20 mouse cellular contexts compared by ENCODE assay signal in genomic region chr7:19276253-19276652, GRCm38 (mm10). TPM values are rescaled to one million over a fixed set of nuclear protein-coding genes. Genes with fewer than 3 reads are reported as not detected.
DNase-seq lines count a peak whose midpoint lies in the region; ATAC-seq and TF ChIP-seq lines count a peak whose summit lies in the region.
"Had no signal": no experiment of that assay in that cellular context is flagged by ENCODE, and none has a peak within 500 bp of the region (broad histone marks: within the 10 kb centered on the region; RNA-seq: fewer than 3 reads in every experiment).

No protein-coding gene starts in this region.

- peak; percentile 60 for TF ChIP-seq CTCF in heart, adult 2 months (IDR thresholded peaks at IDR 0.05)
- peak; percentile 59 for TF ChIP-seq CTCF in lung, adult 2 months (IDR thresholded peaks at IDR 0.05; ENCODE audit: insufficient read depth, low read length)
- peak; percentile 29 for TF ChIP-seq CTCF in E14TG2a.4 (conservative IDR thresholded peaks at IDR 0.05; ENCODE audit: low read length)
- 0 out of 2 replicates have a peak, but pooled peaks have one; percentile 11 for TF ChIP-seq CTCF in cortical plate, adult 2 months (IDR thresholded peaks at IDR 0.05; ENCODE audit: extremely low read depth, insufficient read depth, low read length)

- TF ChIP-seq POLR2A in heart, adult 2 months (IDR thresholded peaks at IDR 0.05; ENCODE audit: insufficient read depth, low read depth, low read length), result no peak
- no peak for TF ChIP-seq POLR2A in lung, adult 2 months (IDR thresholded peaks at IDR 0.05; ENCODE audit: borderline replicate concordance, extremely low read depth, low read depth, low read length)
- no peak for TF ChIP-seq POLR2A in cortical plate, adult 2 months (IDR thresholded peaks at IDR 0.05; ENCODE audit: extremely low read depth, insufficient read depth, low read length)

- H3K27me3 ChIP-seq in heart, adult 2 months (ENCODE audit: control insufficient read depth, insufficient read depth, low read length), result peaks cover 9% of the 10 kb centered on the region
- H3K27me3 ChIP-seq in E14TG2a.4 (ENCODE audit: insufficient read depth, low read length), result peaks cover 17% of the 10 kb centered on the region

- H3K79me2 ChIP-seq in heart, adult 2 months (replicated peaks; ENCODE audit: control insufficient read depth, insufficient read depth, low read length), result no peaks in the 10 kb centered on the region

- 49% methylated on average over 4 of the region's 4 CpGs for WGBS in heart, adult 2 months
- 58% methylated on average over 4 of the region's 4 CpGs for WGBS in lung, adult 2 months

- no peak overlapping the region for H3K4me3 ChIP-seq in heart, adult 2 months
- H3K4me3 ChIP-seq in lung, adult 2 months (replicated peaks; ENCODE audit: extremely low read depth, low read depth, low read length), result no peak overlapping the region
- H3K4me3 ChIP-seq in E14TG2a.4 (replicated peaks; ENCODE audit: low read length), result no peak overlapping the region
- H3K4me3 ChIP-seq in cortical plate, adult 2 months (ENCODE audit: insufficient read depth, low read length), result no peak overlapping the region
- H3K4me3 ChIP-seq: heart, embryonic 10.5 days; intestine, embryonic 15.5 days; limb, embryonic 13.5 days; neural tube, embryonic 13.5 days had no signal

- H3K4me1 ChIP-seq in heart, adult 2 months (ENCODE audit: control insufficient read depth, insufficient read depth, low read length), result no peaks in the 10 kb centered on the region
- no peaks in the 10 kb centered on the region for H3K4me1 ChIP-seq in lung, adult 2 months (ENCODE audit: control insufficient read depth, insufficient read depth, low read length)
- peaks cover 35% of the 10 kb centered on the region for H3K4me1 ChIP-seq in E14TG2a.4 (replicated peaks; ENCODE audit: low read depth, low read length)
- no peaks in the 10 kb centered on the region for H3K4me1 ChIP-seq in cortical plate, adult 2 months (ENCODE audit: control insufficient read depth, insufficient read depth, low read length)

- H3K9ac ChIP-seq in heart, adult 2 months (ENCODE audit: low read depth, low read length), result no peak overlapping the region
- H3K9ac ChIP-seq: intestine, embryonic 15.5 days; limb, embryonic 13.5 days; neural tube, embryonic 13.5 days had no signal

- H3K9me3 ChIP-seq in E14TG2a.4 (ENCODE audit: low read length), result no peaks in the 10 kb centered on the region
- H3K9me3 ChIP-seq: heart, embryonic 10.5 days; intestine, embryonic 15.5 days; limb, embryonic 13.5 days; neural tube, embryonic 13.5 days had no signal

- no peak for ATAC-seq in granulocyte monocyte progenitor cell, adult 5-6 weeks (replicated peaks; ENCODE audit: poor library complexity, severe bottlenecking)
- ATAC-seq: forebrain, embryonic 14.5 days; intestine, embryonic 15.5 days; midbrain, embryonic 16.5 days had no signal

- intact Hi-C loops in heart, adult 2 months (cut with DNase I), result no loop called here

- H3K27ac ChIP-seq in heart, adult 2 months, result no peak overlapping the region
- H3K27ac ChIP-seq in cortical plate, adult 2 months (ENCODE audit: insufficient read depth, low read length), result no peak overlapping the region
- H3K27ac ChIP-seq: heart, embryonic 10.5 days; intestine, embryonic 15.5 days; limb, embryonic 13.5 days; neural tube, embryonic 13.5 days had no signal

- H3K36me3 ChIP-seq in heart, adult 2 months (ENCODE audit: control insufficient read depth, insufficient read depth, low read length), result no peaks in the 10 kb centered on the region
- H3K36me3 ChIP-seq in E14TG2a.4 (ENCODE audit: insufficient read depth, low read length), result no peaks in the 10 kb centered on the region
- H3K36me3 ChIP-seq: heart, embryonic 10.5 days; intestine, embryonic 15.5 days; limb, embryonic 13.5 days; neural tube, embryonic 13.5 days had no signal

- TF ChIP-seq EP300 in heart, adult 2 months (IDR thresholded peaks at IDR 0.05; ENCODE audit: insufficient read depth, low read depth, low read length), result no peak

- DNase-seq in heart, adult 2 months, result no peak
- DNase-seq in heart, adult 8-10 months (ENCODE audit: low spot score), result no peak
- DNase-seq in lung, adult 2 months, result no peak
- DNase-seq in lung, adult 18-20 months, result no peak
- DNase-seq in right cerebral cortex, postnatal 4 days, result no peak
- DNase-seq: adrenal gland, adult 2 months; kidney, postnatal 4 days; spleen, adult 18-20 months had no signal

RNA-seq across cellular contexts. Expression of gene Ppm1n, which starts 3.6 kb away (rescaled TPM):
- under 1 TPM in 1 of 2 experiments, not detected in 1; 0.21 TPM for total RNA-seq in heart, adult 2 months (2021)
- polyA plus RNA-seq in heart, adult 2 months (2012; rRNA removed), result 0.09 and 0.33 TPM in 2 replicates
- total RNA-seq in heart, adult 8-10 months (2022), result not detected
- polyA plus RNA-seq in lung, adult 2 months (2012; rRNA removed), result 0.23 and 0.36 TPM in 2 replicates
- polyA plus RNA-seq in cortical plate, adult 2 months (2012; rRNA removed), result 0.21 and 0.23 TPM in 2 replicates
- not detected in 2 replicates for total RNA-seq in granulocyte monocyte progenitor cell, adult 5-6 weeks (2014; fragmentation: Nextera tagmentation)
- not detected in 2 replicates for total RNA-seq in granulocyte monocyte progenitor cell, adult 5-6 weeks (2017)
- total RNA-seq: adrenal gland, adult 2 months; common myeloid progenitor, adult 5-6 weeks; hematopoietic stem cell, adult 5-6 weeks; left cerebral cortex, adult 18-20 months had no signal
- polyA plus RNA-seq: limb, embryonic 13.5 days had no signal

RNA-seq across cellular contexts. Expression of gene Vasp, which starts 4.6 kb away (rescaled TPM):
- 10 to 100 TPM; 25.1 to 30.8 TPM for total RNA-seq in heart, adult 2 months (2021)
- 43.3 and 51.5 TPM in 2 replicates for polyA plus RNA-seq in heart, adult 2 months (2012; rRNA removed)
- 10 to 100 TPM; 18.0 to 27.2 (median 24.3) TPM for total RNA-seq in heart, adult 8-10 months (2022)
- 194 TPM in 2 replicates for polyA plus RNA-seq in lung, adult 2 months (2012; rRNA removed)
- 15.3 and 16.5 TPM in 2 replicates for polyA plus RNA-seq in cortical plate, adult 2 months (2012; rRNA removed)
- 60.7 and 70.5 TPM in 2 replicates for total RNA-seq in granulocyte monocyte progenitor cell, adult 5-6 weeks (2014; fragmentation: Nextera tagmentation)
- total RNA-seq in granulocyte monocyte progenitor cell, adult 5-6 weeks (2017), result 52.8 and 63.3 TPM in 2 replicates

RNA-seq across cellular contexts. Expression of gene Rtn2, which starts 6.2 kb away (rescaled TPM):
- total RNA-seq in heart, adult 2 months (2021), result 100 to 1,000 TPM; 114 to 136 TPM
- polyA plus RNA-seq in heart, adult 2 months (2012; rRNA removed), result 273 and 340 TPM in 2 replicates
- 100 to 1,000 TPM; 137 to 160 (median 149) TPM for total RNA-seq in heart, adult 8-10 months (2022)
- polyA plus RNA-seq in lung, adult 2 months (2012; rRNA removed), result 56.3 and 76.2 TPM in 2 replicates
- 140 TPM in 2 replicates for polyA plus RNA-seq in cortical plate, adult 2 months (2012; rRNA removed)
- not detected in 2 replicates for total RNA-seq in granulocyte monocyte progenitor cell, adult 5-6 weeks (2014; fragmentation: Nextera tagmentation)
- not detected in 2 replicates for total RNA-seq in granulocyte monocyte progenitor cell, adult 5-6 weeks (2017)
- total RNA-seq: hematopoietic stem cell, adult 5-6 weeks had no signal

RNA-seq across cellular contexts. Expression of gene Fosb, which starts 33.6 kb away (rescaled TPM):
- 1 to 10 TPM in 1 of 2 experiments, under 1 TPM in 1; 0.89 to 1.1 TPM for total RNA-seq in heart, adult 2 months (2021)
- 0.94 and 1.1 TPM in 2 replicates for polyA plus RNA-seq in heart, adult 2 months (2012; rRNA removed)
- total RNA-seq in heart, adult 8-10 months (2022), result 1 to 10 TPM; 1.2 to 9.8 (median 5.1) TPM
- polyA plus RNA-seq in lung, adult 2 months (2012; rRNA removed), result 4.0 and 4.6 TPM in 2 replicates
- 5.1 and 7.1 TPM in 2 replicates for polyA plus RNA-seq in cortical plate, adult 2 months (2012; rRNA removed)
- total RNA-seq in granulocyte monocyte progenitor cell, adult 5-6 weeks (2014; fragmentation: Nextera tagmentation), result 8.1 and 13.7 TPM in 2 replicates
- 19.3 and 24.4 TPM in 2 replicates for total RNA-seq in granulocyte monocyte progenitor cell, adult 5-6 weeks (2017)
- polyA plus RNA-seq: forebrain, embryonic 14.5 days had no signal

RNA-seq across cellular contexts. Expression of gene Opa3, which starts 48.1 kb away (rescaled TPM):
- total RNA-seq in heart, adult 2 months (2021), result 10 to 100 TPM; 59.9 to 66.0 TPM
- polyA plus RNA-seq in heart, adult 2 months (2012; rRNA removed), result 64.6 and 91.3 TPM in 2 replicates
- total RNA-seq in heart, adult 8-10 months (2022), result 10 to 100 TPM; 61.4 to 77.3 (median 68.1) TPM
- 24.6 and 27.6 TPM in 2 replicates for polyA plus RNA-seq in lung, adult 2 months (2012; rRNA removed)
- 41.0 and 41.5 TPM in 2 replicates for polyA plus RNA-seq in cortical plate, adult 2 months (2012; rRNA removed)
- 20.7 and 35.1 TPM in 2 replicates for total RNA-seq in granulocyte monocyte progenitor cell, adult 5-6 weeks (2014; fragmentation: Nextera tagmentation)
- 14.6 and 18.3 TPM in 2 replicates for total RNA-seq in granulocyte monocyte progenitor cell, adult 5-6 weeks (2017)

Comparison
In these comparisons a context has a peak if more than half of its experiments do, and no peak if none do; other contexts are left out.
1. RNA of gene Rtn2, which starts 6.2 kb away (total RNA-seq): 137 to 160 TPM in heart, adult 8-10 months and 114 to 136 TPM in heart, adult 2 months; not detected in granulocyte monocyte progenitor cell, adult 5-6 weeks; every median in the first group is over 100 times any median in the second.
2. Peak in every context shown above with its lines, with median percentiles within 50 percentile points of each other: CTCF ChIP-seq.